Mouse (Mus musculus) kidney, adult 2 months (tissue): Measurements from ENCODE around the gene Def6.

Experiments
- CTCF ChIP-seq: fragments of 200-500 bp; conservative IDR thresholded peaks from 2 replicates; pipeline ENCODE4 v1.5.1; 2011; ENCODE audit warnings: low read depth, mild to moderate bottlenecking, control low read depth, low read length, moderate library complexity, mixed read lengths; ENCODE audit not compliant: insufficient read depth, insufficient read length
- POLR2A ChIP-seq: fragments of 200-500 bp; IDR thresholded peaks from one replicate; pipeline ENCODE4 v1.6.1; 2011; ENCODE audit warnings: low read depth, low read length, control low read depth

- no peak for TF ChIP-seq CTCF
- TF ChIP-seq POLR2A, result no peak
Measured at GRCm38 (mm10) chr17:28170460-28171305, 36.9 kb upstream of the Def6 start.
